Mouse (Mus musculus) lung, adult 2 months (tissue): ENCODE data around the gene Ube2a. TPM values are rescaled to one million over a fixed set of nuclear protein-coding genes. Genes with fewer than 3 reads are reported as not detected.

Source experiments
- DNase-seq: peaks from one replicate; pipeline ENCODE4 v3.0.0; 2022
- H3K4me1 ChIP-seq: fragments of 200-500 bp; 2 replicates; pipeline ENCODE4 v1.6.1; 2011; ENCODE audit warnings: low read length; ENCODE audit not compliant: control insufficient read depth, insufficient read depth
- H3K4me3 ChIP-seq: fragments of 200-500 bp; replicated peaks from 2 replicates; pipeline ENCODE3; 2011; ENCODE audit warnings: low read depth, mild to moderate bottlenecking, control low read depth, low read length; ENCODE audit errors: extremely low read depth
- CTCF ChIP-seq: fragments of 200-500 bp; IDR thresholded peaks from 2 replicates; pipeline ENCODE4 v1.5.1; 2011; ENCODE audit warnings: mild to moderate bottlenecking, low read length, control low read depth; ENCODE audit not compliant: insufficient read depth
- WGBS: fragments of 180-500 bp; shearing (Covaris S2); methylation state at CpG from one replicate; pipeline ENCODE4 v1.1.7; 2018; 5-methylcytosine and 5-hydroxymethylcytosine counted together
- polyA plus RNA-seq: library from polyadenylated mRNA; depleted of rRNA; stranded (reverse); fragments of >200 nt; gene quantifications from 2 replicates; pipeline ENCODE4 v1.2.3, GENCODE M21; 2012; rRNA removed

Gene Ube2a
- polyA plus RNA-seq, 1 experiment, result 23.1 TPM

DNA sequence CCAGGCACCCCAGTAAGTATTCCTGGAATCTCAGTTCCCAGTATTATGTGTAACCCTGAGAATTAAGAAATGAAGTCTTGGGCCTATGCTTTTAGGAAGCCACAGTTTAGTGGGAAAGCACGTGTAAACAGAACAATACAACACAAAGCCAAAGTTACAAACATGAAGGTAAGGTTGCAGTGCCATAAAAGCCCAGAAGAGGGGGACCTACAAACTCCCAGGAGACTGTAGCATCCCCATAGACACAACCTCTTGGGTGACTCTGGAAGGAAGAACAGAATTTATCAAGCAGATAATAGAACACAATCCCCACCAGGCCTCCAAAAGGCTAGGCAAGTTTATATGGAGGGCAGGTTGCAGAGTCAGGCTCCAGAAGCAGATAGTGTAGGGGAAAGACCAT is 56.9 kb downstream of the Ube2a start:
- Histone ChIP-seq H3K4me1 (no peaks in the 10 kb centered on the region), H3K4me3 (no peak overlapping the region)
- TF ChIP-seq CTCF, result no peak
- no peak for DNase-seq
- WGBS, result 37% methylated on average over 1 of the region's 1 CpGs

Other genes with a start within 250 kb of the Ube2a start
- gene Akap17b, start 228.5 kb upstream of the Ube2a start, polyA plus RNA-seq, result 0.34 and 0.60 TPM in 2 replicates
- 3.1 and 3.4 TPM in 2 replicates for gene Slc25a43, start 130.2 kb upstream of the Ube2a start, polyA plus RNA-seq
- gene Slc25a5, start 78.2 kb upstream of the Ube2a start, polyA plus RNA-seq, result 299 and 343 TPM in 2 replicates
- 18.6 and 22.7 TPM in 2 replicates for gene C330007P06Rik, start 211 bp downstream of the Ube2a start, polyA plus RNA-seq
- 0.48 and 0.80 TPM in 2 replicates for gene Nkrf, start 29.0 kb downstream of the Ube2a start, polyA plus RNA-seq
- 5.6 and 9.0 TPM in 2 replicates for gene Sept6, start 117.9 kb downstream of the Ube2a start, polyA plus RNA-seq
- not detected in 2 replicates for gene Sowahd, start 174.9 kb downstream of the Ube2a start, polyA plus RNA-seq
- 44.6 and 56.1 TPM in 2 replicates for gene Rpl39, start 211.5 kb downstream of the Ube2a start, polyA plus RNA-seq
- 2.9 and 4.7 TPM in 2 replicates for gene Upf3b, start 236.4 kb downstream of the Ube2a start, polyA plus RNA-seq